Mouse (Mus musculus) heart, postnatal 0 days (tissue): ENCODE data around the gene 9430097D07Rik.

ENCODE experiments used
- CTCF ChIP-seq: IDR thresholded peaks from 2 replicates; pipeline ENCODE4 v1.5.1; 2016; ENCODE audit warnings: antibody characterized with exemption, control low read depth, low read depth
- EP300 ChIP-seq: IDR thresholded peaks from 2 replicates; pipeline ENCODE4 v1.6.1; 2016; ENCODE audit warnings: antibody characterized with exemption, low read depth

- TF ChIP-seq CTCF = peak; percentile 47
- no peak for TF ChIP-seq EP300
Observed at GRCm38 (mm10) chr2:32601417-32602065, 26.1 kb upstream of the 9430097D07Rik start.
